Comparison of ENCODE assay signal across 8 mouse cellular contexts in genomic region chr5:110769272-110769671, GRCm38 (mm10). TPM values are rescaled to one million over a fixed set of nuclear protein-coding genes. Genes with fewer than 3 reads are reported as not detected.
DNase-seq lines count a peak whose midpoint lies in the region; ATAC-seq lines count a peak whose summit lies in the region.

No protein-coding gene starts in this region.

- H3K36me3 ChIP-seq in heart, embryonic 11.5 days (ENCODE audit: control insufficient read depth, insufficient read depth, low read length): peaks cover 10% of the 10 kb centered on the region; the same call in 1 of the 2 replicates
- peaks cover 33% of the 10 kb centered on the region for H3K36me3 ChIP-seq in hindbrain, embryonic 10.5 days

- peak overlapping the region; percentile 93 for H3K9ac ChIP-seq in heart, embryonic 11.5 days (ENCODE audit: low read depth, low read length)

- no peak for ATAC-seq in heart, embryonic 11.5 days (replicated peaks; ENCODE audit: insufficient number of reproducible peaks, low FRiP score, low TSS enrichment)
- ATAC-seq in megakaryocyte-erythroid progenitor cell, adult 5-6 weeks (replicated peaks; ENCODE audit: low FRiP score, low TSS enrichment, poor library complexity, severe bottlenecking): peak; percentile 35
- ATAC-seq in granulocyte monocyte progenitor cell, adult 5-6 weeks (replicated peaks; ENCODE audit: poor library complexity, severe bottlenecking): no peak

- no peaks in the 10 kb centered on the region for H3K27me3 ChIP-seq in heart, embryonic 11.5 days (ENCODE audit: control insufficient read depth, insufficient read depth, low read length)
- no peaks in the 10 kb centered on the region for H3K27me3 ChIP-seq in hindbrain, embryonic 10.5 days (ENCODE audit: insufficient read depth, poor library complexity, severe bottlenecking)

- H3K4me2 ChIP-seq in heart, embryonic 11.5 days: peak overlapping the region; percentile 81

- H3K4me3 ChIP-seq in heart, embryonic 11.5 days (ENCODE audit: low read depth, low read length): peak overlapping the region; percentile 93
- peak overlapping the region; percentile 95 for H3K4me3 ChIP-seq in hindbrain, embryonic 10.5 days

- peaks cover 13% of the 10 kb centered on the region for H3K4me1 ChIP-seq in heart, embryonic 11.5 days (ENCODE audit: control insufficient read depth, insufficient read depth, low read length)
- peaks cover 26% of the 10 kb centered on the region for H3K4me1 ChIP-seq in hindbrain, embryonic 10.5 days (replicated peaks)

- DNase-seq in heart, postnatal 36 days: no peak
- peak; percentile 19 for DNase-seq in MEL-GATA-1-ER (ENCODE audit: extremely low read depth, low read depth)
- no peak for DNase-seq in hindbrain, embryonic 10.5 days (ENCODE audit: low spot score)
- no peak for DNase-seq in adrenal gland, postnatal 25 days
- DNase-seq in urinary bladder, adult 2 months (ENCODE audit: low spot score): no peak

- WGBS in heart, embryonic 11.5 days (ENCODE audit: insufficient replicate concordance): 49% methylated on average over 4 of the region's 4 CpGs
- whole genome bisulfite sequencing in hindbrain, embryonic 10.5 days: 70% methylated on average over 4 of the region's 4 CpGs

- intact Hi-C loops in heart, postnatal 36 days (cut with DNase I): no loop called here

- H3K9me3 ChIP-seq in heart, embryonic 11.5 days (replicated peaks; ENCODE audit: control insufficient read depth, low read length): no peaks in the 10 kb centered on the region
- H3K9me3 ChIP-seq in hindbrain, embryonic 10.5 days: no peaks in the 10 kb centered on the region

- no peak overlapping the region for H3K27ac ChIP-seq in heart, embryonic 11.5 days (ENCODE audit: low read depth, low read length)
- peak overlapping the region; percentile 97 for H3K27ac ChIP-seq in hindbrain, embryonic 10.5 days

RNA-seq across cellular contexts. Expression of gene Ep400, which starts 1.2 kb away (rescaled TPM):
- polyA plus RNA-seq in heart, embryonic 11.5 days (2014; fragmentation: Nextera tagmentation; extraction: Ambion mirVana): 29.2 and 30.4 TPM in 2 replicates
- 10 to 100 TPM; 30.0 to 38.4 TPM for total RNA-seq in heart, postnatal 36 days (2021)
- polyA plus RNA-seq in hindbrain, embryonic 10.5 days (2016; fragmentation: Nextera tagmentation; extraction: Ambion mirVana): 63.7 and 68.6 TPM in 2 replicates
- 181 and 186 TPM in 2 replicates for total RNA-seq in megakaryocyte-erythroid progenitor cell, adult 5-6 weeks (2014; fragmentation: Nextera tagmentation)
- 56.0 and 71.6 TPM in 2 replicates for total RNA-seq in megakaryocyte-erythroid progenitor cell, adult 5-6 weeks (2017)
- 127 and 160 TPM in 2 replicates for total RNA-seq in granulocyte monocyte progenitor cell, adult 5-6 weeks (2014; fragmentation: Nextera tagmentation)
- 35.5 and 68.1 TPM in 2 replicates for total RNA-seq in granulocyte monocyte progenitor cell, adult 5-6 weeks (2017)
- total RNA-seq in adrenal gland, postnatal 25 days (2021): 64.8 and 96.4 TPM in 2 replicates
- polyA plus RNA-seq in urinary bladder, adult 2 months (2012; rRNA removed): 13.7 and 22.6 TPM in 2 replicates

RNA-seq across cellular contexts. Expression of gene Pus1, which starts 11.2 kb away (rescaled TPM):
- 19.6 and 23.2 TPM in 2 replicates for polyA plus RNA-seq in heart, embryonic 11.5 days (2014; fragmentation: Nextera tagmentation; extraction: Ambion mirVana)
- total RNA-seq in heart, postnatal 36 days (2021): 10 to 100 TPM; 18.8 to 21.9 TPM
- 29.8 and 37.8 TPM in 2 replicates for polyA plus RNA-seq in hindbrain, embryonic 10.5 days (2016; fragmentation: Nextera tagmentation; extraction: Ambion mirVana)
- total RNA-seq in megakaryocyte-erythroid progenitor cell, adult 5-6 weeks (2014; fragmentation: Nextera tagmentation): 57.4 and 74.3 TPM in 2 replicates
- total RNA-seq in megakaryocyte-erythroid progenitor cell, adult 5-6 weeks (2017): 82.3 and 102 TPM in 2 replicates
- 41.6 and 45.0 TPM in 2 replicates for total RNA-seq in granulocyte monocyte progenitor cell, adult 5-6 weeks (2014; fragmentation: Nextera tagmentation)
- 77.9 and 80.0 TPM in 2 replicates for total RNA-seq in granulocyte monocyte progenitor cell, adult 5-6 weeks (2017)
- 51.6 and 56.1 TPM in 2 replicates for total RNA-seq in adrenal gland, postnatal 25 days (2021)
- 23.2 and 25.6 TPM in 2 replicates for polyA plus RNA-seq in urinary bladder, adult 2 months (2012; rRNA removed)

RNA-seq across cellular contexts. Expression of gene Ulk1, which starts 40.6 kb away (rescaled TPM):
- 17.1 and 18.7 TPM in 2 replicates for polyA plus RNA-seq in heart, embryonic 11.5 days (2014; fragmentation: Nextera tagmentation; extraction: Ambion mirVana)
- total RNA-seq in heart, postnatal 36 days (2021): 10 to 100 TPM; 85.6 to 94.0 TPM
- 24.5 and 28.1 TPM in 2 replicates for polyA plus RNA-seq in hindbrain, embryonic 10.5 days (2016; fragmentation: Nextera tagmentation; extraction: Ambion mirVana)
- 32.2 and 52.2 TPM in 2 replicates for total RNA-seq in megakaryocyte-erythroid progenitor cell, adult 5-6 weeks (2014; fragmentation: Nextera tagmentation)
- total RNA-seq in megakaryocyte-erythroid progenitor cell, adult 5-6 weeks (2017): 7.8 and 14.8 TPM in 2 replicates
- 17.2 and 27.2 TPM in 2 replicates for total RNA-seq in granulocyte monocyte progenitor cell, adult 5-6 weeks (2014; fragmentation: Nextera tagmentation)
- 1.4 and 2.6 TPM in 2 replicates for total RNA-seq in granulocyte monocyte progenitor cell, adult 5-6 weeks (2017)
- total RNA-seq in adrenal gland, postnatal 25 days (2021): 61.5 and 61.8 TPM in 2 replicates
- polyA plus RNA-seq in urinary bladder, adult 2 months (2012; rRNA removed): 26.4 and 41.9 TPM in 2 replicates
